Mouse (Mus musculus): ENCODE data around the gene Ffar1.

The Ffar1 gene

DNA sequence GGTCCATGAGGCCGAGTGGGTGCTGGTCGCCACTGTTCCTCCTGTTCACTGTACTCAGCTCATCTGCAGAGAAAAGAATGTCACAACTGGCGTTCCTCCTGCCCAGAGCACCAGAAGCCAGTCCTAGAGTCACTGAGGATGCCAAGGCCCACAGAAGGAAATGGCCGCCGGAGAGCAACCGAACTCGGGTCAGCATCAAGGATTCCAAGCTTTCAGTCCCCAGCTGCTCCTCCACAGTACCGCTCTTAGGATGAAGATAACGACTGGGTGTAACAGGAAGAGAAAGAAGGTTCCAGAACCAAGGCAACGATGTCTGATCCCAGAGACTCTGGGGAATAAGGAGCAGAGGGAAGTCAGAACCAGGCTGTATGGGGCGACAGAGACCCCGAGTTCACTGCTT, at the start of gene Ffar1:
Ffar1 (minus strand) TSS at position 101 of the 400 bp plus-strand sequence.
- no peak for DNase-seq

- DNase-seq = no peak
Observed at GRCm38 (mm10) chr7:30909773-30910172, 48.4 kb upstream of the Ffar1 start.

- DNase-seq = no peak
Observed at GRCm38 (mm10) chr7:30908992-30909431, 47.6 kb upstream of the Ffar1 start.

DNA sequence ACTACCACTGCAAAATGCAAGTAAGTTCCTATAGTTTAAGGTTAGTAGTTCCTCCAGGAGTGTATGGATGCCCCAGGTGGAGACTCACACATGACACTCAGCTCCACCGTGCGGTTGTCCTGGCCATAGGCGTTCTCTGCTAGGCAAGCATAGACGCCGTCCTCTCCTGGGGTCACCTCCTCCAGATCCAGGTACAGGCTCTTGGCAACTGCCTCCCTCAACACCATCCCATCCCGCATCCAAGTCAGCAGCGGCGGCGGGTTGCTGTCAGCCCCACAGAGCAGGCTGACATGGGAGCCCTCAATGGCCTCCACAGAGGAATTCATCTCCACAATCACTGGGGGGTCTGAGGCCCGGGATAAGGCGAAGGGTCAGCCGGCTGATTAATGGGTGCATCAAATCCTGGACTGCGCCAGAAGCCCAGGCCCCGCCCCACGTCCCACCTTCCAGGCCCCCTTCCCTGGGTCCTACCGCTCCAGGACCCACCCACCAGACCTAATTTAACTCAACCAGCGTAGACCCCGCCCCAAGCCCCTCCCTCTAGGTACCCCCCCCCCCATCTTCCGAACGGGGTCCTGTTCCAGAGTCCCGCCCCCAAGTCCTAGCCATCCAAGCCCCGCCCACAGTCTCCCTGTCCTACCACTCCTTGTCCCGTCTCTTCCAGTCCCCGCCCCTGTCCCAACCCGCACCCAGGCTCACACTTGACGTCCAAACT, 47.1 kb upstream of the Ffar1 start:
- no peak for DNase-seq

DNA sequence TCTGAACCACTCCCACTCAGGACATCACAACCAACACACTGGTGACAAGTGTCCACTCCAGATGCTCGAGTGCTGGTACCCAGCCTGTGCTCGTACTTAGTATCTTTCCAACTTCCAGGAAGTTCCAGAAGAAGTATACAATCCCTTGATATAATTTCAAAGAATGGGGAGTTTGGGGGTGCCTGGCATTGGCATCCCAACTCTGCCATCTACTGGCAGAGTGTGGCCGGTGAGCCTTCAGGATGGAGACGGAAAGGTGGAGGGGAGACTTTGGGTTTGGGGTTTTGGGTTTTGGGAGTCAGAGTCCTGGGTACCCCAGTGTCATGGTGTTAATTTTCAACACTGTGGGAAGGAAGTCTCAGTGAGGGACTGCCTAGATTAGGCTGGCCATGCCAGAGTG, 42.7 kb upstream of the Ffar1 start:
- DNase-seq = peak; percentile 19

GRCm38 (mm10) chr7:30895217-30895616, 33.9 kb upstream of the Ffar1 start:
- DNase-seq = no peak

- peak; percentile 39 for DNase-seq
Observed at GRCm38 (mm10) chr7:30892515-30892914, 31.2 kb upstream of the Ffar1 start.

DNA sequence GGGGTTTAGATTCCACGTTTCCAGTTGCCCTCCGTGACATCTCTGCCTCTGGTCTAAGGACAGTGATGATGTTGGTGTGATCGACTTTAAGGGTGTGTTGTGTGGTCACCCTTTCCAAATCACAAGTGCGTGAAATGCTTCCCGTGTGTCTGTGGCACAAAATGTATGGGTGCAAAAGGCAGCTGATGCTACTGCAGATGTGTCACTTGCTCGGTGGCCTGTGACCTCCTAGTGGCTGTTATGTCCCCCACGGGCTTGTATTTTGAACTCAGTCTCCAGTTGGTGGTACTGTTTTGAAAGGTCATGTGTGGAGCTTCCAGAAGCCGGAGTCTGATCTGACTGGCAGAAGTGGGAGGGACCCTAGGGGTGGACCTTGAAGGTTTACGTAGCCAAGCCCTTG, 30.4 kb upstream of the Ffar1 start:
- no peak for DNase-seq

DNA sequence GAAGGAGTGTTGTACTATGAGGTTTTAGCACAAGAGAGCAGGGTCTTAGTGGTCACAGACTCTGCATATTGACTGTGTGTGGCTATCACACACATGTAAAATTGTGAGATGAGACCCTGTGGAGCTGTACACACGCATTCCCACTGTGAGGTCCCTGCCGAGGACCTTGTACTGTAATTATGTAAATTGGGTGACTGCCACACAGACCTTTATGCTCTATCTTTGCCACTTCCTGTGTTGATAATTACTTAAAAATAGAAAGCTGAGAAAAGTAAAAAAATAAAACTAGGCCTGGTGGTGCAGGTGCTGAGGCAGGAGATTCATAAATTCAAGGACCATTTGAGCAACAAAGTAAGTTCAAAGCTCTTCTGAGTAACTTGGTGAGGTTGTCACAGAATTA, 29.3 kb upstream of the Ffar1 start:
- DNase-seq = no peak

DNA sequence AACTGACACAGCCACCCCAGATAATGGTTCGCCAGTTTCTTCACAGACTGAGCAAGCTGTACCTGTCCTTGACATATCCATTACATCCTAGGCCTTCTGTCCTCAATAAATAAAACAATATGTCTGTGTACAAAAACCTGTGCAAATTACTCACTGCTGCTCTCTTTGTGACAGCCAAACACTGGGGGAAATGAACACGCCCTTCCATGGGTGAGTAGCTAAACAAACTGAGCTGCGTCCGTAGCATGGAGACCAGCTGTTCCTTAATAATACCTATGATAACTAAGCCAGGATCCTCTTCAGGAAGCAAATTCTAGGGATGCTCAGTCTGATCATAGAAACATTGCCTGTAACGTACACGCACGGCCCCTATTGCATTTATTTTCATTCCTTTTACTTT, 27.4 kb upstream of the Ffar1 start:
- DNase-seq = no peak

DNA sequence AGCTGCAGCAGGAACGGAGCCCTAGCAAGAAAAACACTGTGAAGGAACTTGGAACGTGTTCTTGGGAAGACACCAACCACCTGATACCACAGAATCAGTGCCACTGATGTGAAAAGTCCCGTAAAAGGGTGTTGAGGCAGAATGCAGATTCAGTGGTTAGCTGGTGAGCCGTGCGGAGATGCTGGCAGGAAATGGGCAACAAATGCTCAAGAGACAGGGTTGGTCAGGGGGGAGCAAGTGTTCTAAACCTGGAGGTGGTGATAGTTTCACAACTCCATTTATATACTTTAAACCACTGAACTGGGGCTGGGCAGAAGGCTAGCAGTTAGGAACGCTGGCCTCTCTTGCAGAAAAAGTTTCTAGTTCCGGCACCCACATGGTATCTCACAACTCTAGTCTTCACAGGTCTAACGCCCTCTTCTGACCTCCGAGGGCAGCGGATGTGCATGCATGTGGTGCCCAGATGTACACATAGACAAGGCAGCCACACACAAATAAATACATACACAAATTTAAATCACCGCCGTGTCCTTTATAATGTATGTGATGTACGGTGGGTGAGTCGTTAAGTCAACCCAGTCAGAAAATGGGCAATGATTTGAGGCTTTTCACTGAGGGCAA, 26.3 kb upstream of the Ffar1 start:
- no peak for DNase-seq

DNA sequence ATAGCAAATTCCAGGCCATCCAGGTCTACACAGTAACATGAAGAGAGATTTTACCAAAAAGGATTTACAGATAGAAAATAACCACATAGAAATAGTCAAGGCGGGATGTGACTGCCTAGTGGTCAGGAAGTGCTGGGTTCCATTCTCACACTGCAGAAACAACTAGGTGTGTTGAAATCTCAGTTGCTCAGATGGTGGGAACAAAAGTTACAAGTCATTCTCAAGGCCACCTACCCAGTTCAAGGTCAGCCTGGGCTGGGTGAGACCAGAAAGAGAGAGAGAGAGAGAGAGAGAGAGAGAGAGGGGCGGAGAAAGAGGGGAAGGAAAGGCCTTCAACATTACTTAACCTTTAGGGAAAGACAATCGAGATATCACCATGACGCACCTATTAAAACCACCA, 25.5 kb upstream of the Ffar1 start:
- DNase-seq = no peak

- no peak for DNase-seq
Observed at GRCm38 (mm10) chr7:30884047-30884446, 22.7 kb upstream of the Ffar1 start.

- DNase-seq = no peak
Observed at GRCm38 (mm10) chr7:30881367-30881766, 20.0 kb upstream of the Ffar1 start.

DNA sequence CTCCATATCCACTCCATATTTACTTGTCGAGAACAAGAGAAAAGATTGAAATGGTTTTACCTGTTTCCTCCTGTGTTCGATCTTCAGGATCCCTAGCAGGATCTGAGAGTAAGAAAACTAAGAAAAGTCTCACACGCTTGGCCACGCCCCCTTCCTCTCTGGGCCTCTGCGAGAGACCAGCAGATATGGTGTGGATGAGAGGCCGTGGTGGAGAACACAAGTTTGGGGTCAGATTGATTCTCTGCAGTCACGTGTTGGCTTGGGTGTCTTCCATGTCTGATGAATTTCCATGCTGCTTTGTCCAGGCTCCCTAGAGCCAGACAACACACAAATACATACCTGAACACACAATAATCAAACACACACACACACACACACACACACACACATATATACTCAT, 18.8 kb upstream of the Ffar1 start, which contains the start of gene Cd22:
Cd22 (minus strand) TSS at position 167 of the 400 bp plus-strand sequence.
- DNase-seq = no peak

DNA sequence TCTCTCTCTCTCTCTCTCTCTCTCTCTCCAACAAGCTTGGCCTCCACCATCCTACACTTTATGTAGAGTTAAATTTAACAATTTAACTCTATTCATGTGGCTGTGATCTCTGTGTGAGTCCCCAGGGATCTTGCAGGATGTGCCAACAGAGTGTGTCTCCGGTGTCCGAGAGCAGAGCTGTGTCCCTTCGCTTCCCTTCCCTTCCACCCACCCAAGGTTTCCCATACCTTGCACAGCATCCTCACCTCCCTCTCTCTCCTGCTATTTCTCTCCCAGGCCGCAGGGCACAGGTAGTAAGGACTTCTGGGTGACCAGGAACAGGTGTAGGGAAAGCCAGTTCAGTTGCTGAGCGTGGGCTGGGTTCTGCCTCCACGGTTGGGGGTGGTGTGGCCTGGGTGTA, 17.6 kb upstream of the Ffar1 start:
- no peak for DNase-seq

DNA sequence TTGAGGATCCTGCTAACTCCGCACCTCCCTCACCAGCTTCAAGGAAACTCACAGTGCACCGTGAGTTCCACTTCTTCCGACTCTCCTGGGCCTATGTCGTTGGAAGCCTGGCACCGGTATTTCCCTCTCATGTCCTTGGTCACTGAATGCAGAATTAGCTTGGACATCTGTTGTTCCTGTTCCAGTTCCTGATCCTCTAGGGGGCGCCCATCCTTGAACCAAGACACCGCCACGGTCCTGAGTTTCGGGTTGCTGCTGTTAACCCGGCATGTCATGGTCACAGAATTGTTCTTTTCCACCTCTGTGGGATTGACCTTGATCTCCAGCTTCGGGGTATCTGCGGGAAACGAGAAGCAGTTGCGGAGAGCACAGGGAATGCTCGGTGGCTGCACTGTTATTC, 11.7 kb upstream of the Ffar1 start:
- DNase-seq = peak; percentile 79

GRCm38 (mm10) chr7:30863386-30863785, 2.0 kb upstream of the Ffar1 start:
- no peak for DNase-seq

- peak; percentile 40 for DNase-seq
Observed at GRCm38 (mm10) chr7:30859635-30860402, 1.5 kb downstream of the Ffar1 start.

DNA sequence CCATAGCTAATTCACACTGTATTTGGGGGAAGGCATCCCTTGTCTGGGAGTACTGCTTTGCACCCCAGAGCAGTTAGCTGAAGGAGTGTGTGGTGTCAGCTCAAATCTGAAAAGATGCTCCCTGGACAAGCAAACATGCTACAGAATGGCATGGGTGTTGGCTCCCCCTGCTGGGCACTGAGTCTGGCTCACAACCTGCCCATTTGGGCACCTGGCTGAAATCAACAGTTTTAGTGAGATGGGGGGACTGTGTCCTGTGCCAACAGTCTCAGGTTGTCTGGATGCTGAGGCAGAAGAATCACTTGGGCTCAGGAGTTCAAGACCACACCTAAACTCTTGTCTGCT, 2.1 kb downstream of the Ffar1 start:
- peak; percentile 81 for DNase-seq

DNA sequence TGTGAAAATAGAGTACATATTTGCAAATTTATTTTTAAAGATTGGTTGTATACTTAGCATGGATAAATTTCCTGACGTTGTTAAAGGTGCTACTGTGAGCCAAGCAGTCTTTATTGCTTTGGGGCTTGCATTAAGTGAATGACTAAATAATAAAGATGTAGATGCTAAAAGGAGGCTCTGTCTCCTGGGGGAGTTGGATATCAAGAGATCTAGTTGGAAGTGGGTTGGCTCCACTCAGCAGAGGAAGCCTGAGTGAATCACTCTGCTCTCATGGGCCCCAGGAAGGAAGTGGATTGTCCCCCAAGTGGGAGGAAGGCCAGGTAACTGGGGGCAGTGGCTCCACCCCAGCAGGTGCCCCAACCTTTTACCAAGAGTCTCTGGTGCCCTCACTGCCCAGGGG, 3.6 kb downstream of the Ffar1 start:
- no peak for DNase-seq

DNA sequence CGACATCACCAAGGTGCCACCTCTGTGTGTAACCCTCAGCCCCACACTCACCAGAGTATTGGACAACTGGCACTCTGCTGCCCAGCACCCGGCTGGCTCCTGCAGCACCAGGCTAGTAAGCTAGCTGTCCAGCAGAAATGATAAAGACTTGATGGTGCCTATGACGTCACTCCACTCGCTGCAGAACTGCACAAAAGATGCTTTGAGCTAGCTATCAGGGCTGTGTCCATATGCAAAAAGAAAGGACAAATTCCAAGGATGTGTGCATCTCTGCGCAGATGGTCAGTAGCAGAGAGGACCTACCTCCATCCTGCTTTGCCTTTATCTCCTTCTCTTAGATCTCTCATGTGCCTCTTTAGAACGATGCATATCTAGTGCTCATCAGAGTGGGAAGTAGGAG, 5.3 kb downstream of the Ffar1 start, which contains the start of gene Ffar3:
Ffar3 (minus strand) TSS at position 101 of the 400 bp plus-strand sequence.
- no peak for DNase-seq

- no peak for DNase-seq
Observed at GRCm38 (mm10) chr7:30851421-30851820, 9.9 kb downstream of the Ffar1 start.

DNA sequence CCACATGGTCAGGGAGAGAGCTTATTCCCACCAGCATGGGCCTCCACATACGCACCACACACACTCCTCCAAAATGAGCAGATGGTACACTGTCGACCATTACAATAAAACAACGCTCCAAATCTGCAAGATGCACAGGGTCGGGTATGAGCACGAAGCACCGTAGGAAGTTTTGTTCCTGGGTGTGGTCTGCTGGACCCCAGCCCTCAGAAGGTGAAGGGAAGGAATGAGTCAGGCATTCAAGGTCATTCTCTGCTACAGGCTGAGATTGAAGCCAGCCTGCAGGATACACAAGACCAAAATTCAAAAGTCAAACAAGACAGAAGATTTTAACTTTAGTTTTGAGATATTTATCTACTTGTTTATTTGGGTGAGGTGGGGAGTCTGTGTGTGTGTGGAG, 13.4 kb downstream of the Ffar1 start:
- no peak for DNase-seq
